Mouse (Mus musculus): Measurements from ENCODE around the gene Susd2. TPM values are rescaled to one million over a fixed set of nuclear protein-coding genes. Genes with fewer than 3 reads are reported as not detected.

Gene Susd2
- 4.5 TPM for total RNA-seq (2023)

GRCm38 (mm10) chr10:75643741-75644343 is at the start of gene Susd2:
Gene Susd2, minus strand, starts transcription at chr10:75644008.

GRCm38 (mm10) chr10:75589129-75589528 is 54.7 kb downstream of the Susd2 start, which contains the start of gene Ggt5:
Gene Ggt5, plus strand, starts transcription at chr10:75589340.

Other genes starting within 250 kb of the Susd2 start
- gene Upb1, start 242.9 kb downstream of the Susd2 start, total RNA-seq (2023) = not detected
- gene Snrpd3, start 126.5 kb downstream of the Susd2 start, total RNA-seq (2023) = 116 TPM
- 45.1 TPM for gene Gucd1, start 126.0 kb downstream of the Susd2 start, total RNA-seq (2023)
- gene Lrrc75b, start 83.7 kb downstream of the Susd2 start, total RNA-seq (2023) = 4.3 TPM
- 21.5 TPM for gene Ggt1, start 82.4 kb downstream of the Susd2 start, total RNA-seq (2023)
- 28.1 TPM for gene Ggt5, start 54.7 kb downstream of the Susd2 start, total RNA-seq (2023)
- gene Cabin1, start 120.3 kb upstream of the Susd2 start, total RNA-seq (2023) = 113 TPM
- gene Ddt, start 129.4 kb upstream of the Susd2 start, total RNA-seq (2023) = 22.5 TPM
- gene Gm20441, start 136.9 kb upstream of the Susd2 start, total RNA-seq (2023) = not detected
- 1.4 TPM for gene Gstt3, start 137.4 kb upstream of the Susd2 start, total RNA-seq (2023)
- gene Gstt1, start 154.6 kb upstream of the Susd2 start, total RNA-seq (2023) = not detected
- gene Gstt4, start 178.5 kb upstream of the Susd2 start, total RNA-seq (2023) = not detected
- gene Gstt2, start 193.4 kb upstream of the Susd2 start, total RNA-seq (2023) = 15.5 TPM
- gene Mif, start 216.2 kb upstream of the Susd2 start, total RNA-seq (2023) = 234 TPM
- 4.4 TPM for gene Derl3, start 249.4 kb upstream of the Susd2 start, total RNA-seq (2023)

Data from CD4-positive naive resting alpha-beta T cell, adult 76 days (primary cell).